Mouse (Mus musculus): ENCODE data around the gene Gpsm2. TPM values are rescaled to one million over a fixed set of nuclear protein-coding genes. Genes with fewer than 3 reads are reported as not detected.
"Not testable (repeated sequence)": the region's sequence is repeated elsewhere in the genome, so short reads cannot be mapped to it uniquely, and the experiment has no call there.

Gene Gpsm2
- polyA plus RNA-seq, 1 experiment from 2014 or later, result 57.7 TPM

GRCm38 (mm10) chr3:108689446-108689845 lies 32.7 kb downstream of the Gpsm2 start:
- no peaks in the 10 kb centered on the region for H3K27me3 ChIP-seq (ENCODE audit: control insufficient read depth, insufficient read depth, low read length)
- H3K9ac ChIP-seq (ENCODE audit: low read length), result no peak overlapping the region
- no peak overlapping the region for H3K4me2 ChIP-seq (ENCODE audit: low read depth, low read length)
- H3K4me1 ChIP-seq (ENCODE audit: control insufficient read depth, insufficient read depth, low read length), result no peaks in the 10 kb centered on the region
- no peak for ATAC-seq (ENCODE audit: insufficient read depth, low FRiP score)
- 84% methylated on average over 8 of the region's 8 CpGs for WGBS
- no peaks in the 10 kb centered on the region for H3K9me3 ChIP-seq (replicated peaks; ENCODE audit: control insufficient read depth, low read length)
- no peak overlapping the region for H3K4me3 ChIP-seq (replicated peaks; ENCODE audit: low read length)
- peaks cover 10% of the 10 kb centered on the region; the same call in 1 of the 2 replicates for H3K36me3 ChIP-seq (ENCODE audit: control insufficient read depth, insufficient read depth, low read length)
- H3K27ac ChIP-seq (ENCODE audit: low read length), result no peak overlapping the region

- WGBS, result 84% methylated on average over 6 of the region's 6 CpGs
- Histone ChIP-seq H3K9ac (ENCODE audit: low read length) (no peak overlapping the region), H3K27ac (ENCODE audit: low read length) (no peak overlapping the region), H3K4me3 (replicated peaks; ENCODE audit: low read length) (no peak overlapping the region), H3K4me2 (ENCODE audit: low read depth, low read length) (no peak overlapping the region), H3K27me3 (ENCODE audit: control insufficient read depth, insufficient read depth, low read length) (no peaks in the 10 kb centered on the region), H3K36me3 (ENCODE audit: control insufficient read depth, insufficient read depth, low read length) (peaks cover 10% of the 10 kb centered on the region; the same call in 1 of the 2 replicates), H3K4me1 (ENCODE audit: control insufficient read depth, insufficient read depth, low read length) (no peaks in the 10 kb centered on the region), H3K9me3 (replicated peaks; ENCODE audit: control insufficient read depth, low read length) (no peaks in the 10 kb centered on the region)
- ATAC-seq (ENCODE audit: insufficient read depth, low FRiP score), result no peak
These were observed 33.1 kb downstream of the Gpsm2 start for GRCm38 (mm10) chr3:108689015-108689441.

- ATAC-seq (ENCODE audit: insufficient read depth, low FRiP score), result no peak
- no peak overlapping the region for H3K4me3 ChIP-seq (replicated peaks; ENCODE audit: low read length)
- no peaks in the 10 kb centered on the region for H3K9me3 ChIP-seq (replicated peaks; ENCODE audit: control insufficient read depth, low read length)
- H3K27ac ChIP-seq (ENCODE audit: low read length), result no peak overlapping the region
- H3K4me2 ChIP-seq (ENCODE audit: low read depth, low read length), result no peak overlapping the region
- H3K36me3 ChIP-seq (ENCODE audit: control insufficient read depth, insufficient read depth, low read length), result peaks cover 22% of the 10 kb centered on the region
- no peaks in the 10 kb centered on the region for H3K4me1 ChIP-seq (ENCODE audit: control insufficient read depth, insufficient read depth, low read length)
- H3K9ac ChIP-seq (ENCODE audit: low read length), result no peak overlapping the region
- no peaks in the 10 kb centered on the region for H3K27me3 ChIP-seq (ENCODE audit: control insufficient read depth, insufficient read depth, low read length)
- 99% methylated on average over 7 of the region's 7 CpGs for WGBS
These were observed 36.4 kb downstream of the Gpsm2 start for GRCm38 (mm10) chr3:108685701-108686100.

GRCm38 (mm10) chr3:108683597-108683996 lies 38.5 kb downstream of the Gpsm2 start:
- not testable (repeated sequence) for H3K4me3 ChIP-seq (replicated peaks; ENCODE audit: low read length); H3K9me3 ChIP-seq (replicated peaks; ENCODE audit: control insufficient read depth, low read length); H3K27ac ChIP-seq (ENCODE audit: low read length); ATAC-seq (ENCODE audit: insufficient read depth, low FRiP score); H3K9ac ChIP-seq (ENCODE audit: low read length); H3K27me3 ChIP-seq (ENCODE audit: control insufficient read depth, insufficient read depth, low read length); H3K4me2 ChIP-seq (ENCODE audit: low read depth, low read length); H3K4me1 ChIP-seq (ENCODE audit: control insufficient read depth, insufficient read depth, low read length)
- peaks cover 23% of the 10 kb centered on the region for H3K36me3 ChIP-seq (ENCODE audit: control insufficient read depth, insufficient read depth, low read length)
- WGBS, result 91% methylated on average over 5 of the region's 5 CpGs

GRCm38 (mm10) chr3:108681004-108681403 lies 41.1 kb downstream of the Gpsm2 start:
- Histone ChIP-seq H3K36me3 (ENCODE audit: control insufficient read depth, insufficient read depth, low read length) (peaks cover 32% of the 10 kb centered on the region), H3K27ac (ENCODE audit: low read length) (no peak overlapping the region)
- WGBS, result 81% methylated on average over 4 of the region's 4 CpGs

GRCm38 (mm10) chr3:108676616-108677015 lies 45.5 kb downstream of the Gpsm2 start:
- H3K9me3 ChIP-seq (replicated peaks; ENCODE audit: control insufficient read depth, low read length), result no peaks in the 10 kb centered on the region
- no peak for ATAC-seq (ENCODE audit: insufficient read depth, low FRiP score)
- H3K4me3 ChIP-seq (replicated peaks; ENCODE audit: low read length), result no peak overlapping the region
- no peak overlapping the region for H3K27ac ChIP-seq (ENCODE audit: low read length)
- H3K4me2 ChIP-seq (ENCODE audit: low read depth, low read length), result no peak overlapping the region
- no peak overlapping the region for H3K9ac ChIP-seq (ENCODE audit: low read length)
- no peaks in the 10 kb centered on the region for H3K4me1 ChIP-seq (ENCODE audit: control insufficient read depth, insufficient read depth, low read length)
- H3K36me3 ChIP-seq (ENCODE audit: control insufficient read depth, insufficient read depth, low read length), result peaks cover 30% of the 10 kb centered on the region
- H3K27me3 ChIP-seq (ENCODE audit: control insufficient read depth, insufficient read depth, low read length), result no peaks in the 10 kb centered on the region
- WGBS, result 72% methylated on average over 4 of the region's 4 CpGs

More at GRCm38 (mm10) chr3:108681004-108681403, 41.1 kb downstream of the Gpsm2 start:
- ATAC-seq (ENCODE audit: insufficient read depth, low FRiP score), result no peak
- no peak overlapping the region for H3K4me2 ChIP-seq (ENCODE audit: low read depth, low read length)
- H3K9ac ChIP-seq (ENCODE audit: low read length), result no peak overlapping the region
- H3K9me3 ChIP-seq (replicated peaks; ENCODE audit: control insufficient read depth, low read length), result no peaks in the 10 kb centered on the region
- H3K4me1 ChIP-seq (ENCODE audit: control insufficient read depth, insufficient read depth, low read length), result no peaks in the 10 kb centered on the region
- no peak overlapping the region for H3K4me3 ChIP-seq (replicated peaks; ENCODE audit: low read length)
- H3K27me3 ChIP-seq (ENCODE audit: control insufficient read depth, insufficient read depth, low read length), result no peaks in the 10 kb centered on the region

GRCm38 (mm10) chr3:108660941-108661340 lies 61.2 kb downstream of the Gpsm2 start:
- Histone ChIP-seq H3K27me3 (ENCODE audit: control insufficient read depth, insufficient read depth, low read length) (no peaks in the 10 kb centered on the region), H3K36me3 (ENCODE audit: control insufficient read depth, insufficient read depth, low read length) (peaks cover 15% of the 10 kb centered on the region), H3K4me3 (replicated peaks; ENCODE audit: low read length) (no peak overlapping the region), H3K27ac (ENCODE audit: low read length) (no peak overlapping the region), H3K4me1 (ENCODE audit: control insufficient read depth, insufficient read depth, low read length) (no peaks in the 10 kb centered on the region), H3K4me2 (ENCODE audit: low read depth, low read length) (no peak overlapping the region), H3K9me3 (replicated peaks; ENCODE audit: control insufficient read depth, low read length) (no peaks in the 10 kb centered on the region), H3K9ac (ENCODE audit: low read length) (no peak overlapping the region)
- no peak for ATAC-seq (ENCODE audit: insufficient read depth, low FRiP score)
- 81% methylated on average over 1 of the region's 1 CpGs for WGBS

- no peak overlapping the region for H3K27ac ChIP-seq (ENCODE audit: low read length)
- H3K9ac ChIP-seq (ENCODE audit: low read length), result no peak overlapping the region
- H3K4me3 ChIP-seq (replicated peaks; ENCODE audit: low read length), result no peak overlapping the region
- peaks cover 11% of the 10 kb centered on the region for H3K36me3 ChIP-seq (ENCODE audit: control insufficient read depth, insufficient read depth, low read length)
- H3K27me3 ChIP-seq (ENCODE audit: control insufficient read depth, insufficient read depth, low read length), result no peaks in the 10 kb centered on the region
- H3K9me3 ChIP-seq (replicated peaks; ENCODE audit: control insufficient read depth, low read length), result no peaks in the 10 kb centered on the region
- ATAC-seq (ENCODE audit: insufficient read depth, low FRiP score), result no peak
- no peak overlapping the region for H3K4me2 ChIP-seq (ENCODE audit: low read depth, low read length)
- peaks cover 10% of the 10 kb centered on the region for H3K4me1 ChIP-seq (ENCODE audit: control insufficient read depth, insufficient read depth, low read length)
- WGBS, result 94% methylated on average over 9 of the region's 9 CpGs
These were observed 63.5 kb downstream of the Gpsm2 start for GRCm38 (mm10) chr3:108658612-108659011.

- H3K4me1 ChIP-seq (ENCODE audit: control insufficient read depth, insufficient read depth, low read length), result peaks cover 14% of the 10 kb centered on the region
These were observed 66.6 kb downstream of the Gpsm2 start for GRCm38 (mm10) chr3:108655486-108655885.

More at GRCm38 (mm10) chr3:108655486-108655885, 66.6 kb downstream of the Gpsm2 start:
- no peaks in the 10 kb centered on the region for H3K9me3 ChIP-seq (replicated peaks; ENCODE audit: control insufficient read depth, low read length)
- H3K4me2 ChIP-seq (ENCODE audit: low read depth, low read length), result peak overlapping the region; percentile 77
- no peaks in the 10 kb centered on the region for H3K36me3 ChIP-seq (ENCODE audit: control insufficient read depth, insufficient read depth, low read length)
- WGBS, result 76% methylated on average over 7 of the region's 7 CpGs
- H3K4me3 ChIP-seq (replicated peaks; ENCODE audit: low read length), result no peak overlapping the region
- peak overlapping the region; percentile 96; the same call in 1 of the 2 replicates for H3K9ac ChIP-seq (ENCODE audit: low read length)
- H3K27ac ChIP-seq (ENCODE audit: low read length), result no peak overlapping the region
- no peaks in the 10 kb centered on the region for H3K27me3 ChIP-seq (ENCODE audit: control insufficient read depth, insufficient read depth, low read length)
- no peak for ATAC-seq (ENCODE audit: insufficient read depth, low FRiP score)

Data from stomach, embryonic 16.5 days (tissue).